Mouse (Mus musculus) megakaryocyte, embryonic 14.5 days (primary cell): ENCODE data around the gene Rps6kc1. TPM values are rescaled to one million over a fixed set of nuclear protein-coding genes. Genes with fewer than 3 reads are reported as not detected.

Source experiments
- H3K27me3 ChIP-seq: replicated peaks from 2 replicates; pipeline ENCODE3; 2012; ENCODE audit warnings: inconsistent platforms
- H3K36me3 ChIP-seq: replicated peaks from 2 replicates; pipeline ENCODE3; 2012; ENCODE audit warnings: low read length, inconsistent platforms, mixed read lengths
- H3K4me1 ChIP-seq: 2 replicates; pipeline ENCODE4 v1.6.1; 2012; ENCODE audit warnings: inconsistent platforms
- H3K4me3 ChIP-seq: replicated peaks from 2 replicates; pipeline ENCODE3; 2012; ENCODE audit warnings: moderate library complexity, mild to moderate bottlenecking, inconsistent platforms
- H3K9me3 ChIP-seq: 2 replicates; pipeline ENCODE4 v1.6.1; 2012; ENCODE audit warnings: inconsistent platforms
- FLI1 ChIP-seq: IDR thresholded peaks from 2 replicates; pipeline ENCODE4 v1.6.1; 2012; ENCODE audit warnings: low read length, inconsistent platforms, mixed read lengths
- GATA1 ChIP-seq: IDR thresholded peaks from 3 replicates; pipeline ENCODE4 v1.6.1; 2012; ENCODE audit warnings: mixed read lengths, low read length, inconsistent platforms, borderline replicate concordance
- polyA plus RNA-seq: library from polyadenylated mRNA; stranded (reverse); fragments of >175 nt; gene quantifications from 2 replicates; pipeline ENCODE4 v1.2.3, GENCODE M21; 2012; ENCODE audit warnings: low replicate concordance; ENCODE audit not compliant: insufficient read depth

The Rps6kc1 gene
- polyA plus RNA-seq, 1 experiment: 5.9 TPM

DNA sequence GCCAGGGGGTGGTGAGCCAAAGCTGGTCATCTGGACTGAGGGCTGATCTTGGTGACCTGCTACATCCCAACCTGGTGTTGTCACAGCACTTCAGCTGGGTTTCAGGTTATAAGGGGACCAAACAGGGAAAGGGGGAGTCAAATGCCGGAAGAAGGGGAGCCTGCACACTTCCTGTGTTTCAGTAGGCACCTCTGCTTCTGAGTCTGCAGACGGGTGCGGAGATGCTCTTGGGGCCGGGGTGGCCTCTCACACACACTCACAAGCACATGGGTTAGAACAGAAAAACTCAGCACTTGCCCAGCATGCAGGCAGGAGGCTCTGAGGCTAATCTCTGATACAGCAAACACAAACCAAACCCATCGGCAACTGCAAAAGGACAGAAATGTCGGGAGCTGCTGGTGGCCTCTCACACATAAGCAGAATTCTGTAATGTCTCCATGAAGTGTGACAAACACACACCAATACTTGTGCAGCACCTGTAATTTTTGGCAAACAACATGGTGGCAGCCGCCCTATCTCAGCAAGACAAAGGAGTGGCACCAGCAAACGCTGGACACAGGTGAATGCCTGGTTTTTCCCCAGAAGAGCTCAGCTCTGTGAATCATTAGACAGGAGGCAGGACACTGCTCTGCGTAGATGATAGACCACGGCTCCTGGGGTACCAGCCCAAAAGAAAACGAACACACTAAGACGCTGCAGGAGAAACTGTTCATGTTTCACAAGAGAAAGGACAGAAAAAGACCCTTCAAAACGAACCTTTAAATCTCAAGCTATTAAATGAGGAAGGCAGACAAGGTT lies 139.3 kb downstream of the Rps6kc1 start:
- no peak overlapping the region for H3K4me3 ChIP-seq
- peaks cover 50% of the 10 kb centered on the region for H3K36me3 ChIP-seq
- no peaks in the 10 kb centered on the region for H3K27me3 ChIP-seq
- H3K4me1 ChIP-seq: no peaks in the 10 kb centered on the region
- TF ChIP-seq FLI1 (no peak), GATA1 (no peak)
- H3K9me3 ChIP-seq: no peaks in the 10 kb centered on the region

DNA sequence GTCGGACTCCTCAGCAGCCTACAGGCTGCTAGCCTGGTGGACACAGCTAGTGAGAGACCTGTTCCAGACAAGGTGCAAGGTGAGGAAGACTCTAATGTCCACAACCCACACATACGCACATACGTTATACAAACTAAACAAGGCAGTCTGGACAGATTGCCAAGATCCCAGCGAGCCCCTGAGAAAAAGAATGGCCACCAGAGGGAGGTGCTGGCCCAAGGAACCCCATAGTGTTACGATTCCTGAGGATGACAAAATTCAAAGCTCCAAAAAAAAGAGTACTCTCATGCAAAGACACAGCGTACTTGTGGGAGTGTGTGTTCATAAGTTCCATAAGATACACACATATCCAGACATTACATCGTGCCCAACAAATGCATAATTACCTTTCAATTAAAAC lies 141.8 kb downstream of the Rps6kc1 start:
- Histone ChIP-seq H3K4me3 (no peak overlapping the region), H3K4me1 (no peaks in the 10 kb centered on the region), H3K27me3 (no peaks in the 10 kb centered on the region), H3K9me3 (peaks cover 14% of the 10 kb centered on the region), H3K36me3 (peaks cover 28% of the 10 kb centered on the region)
- TF ChIP-seq FLI1: no peak
- TF ChIP-seq GATA1: no peak

DNA sequence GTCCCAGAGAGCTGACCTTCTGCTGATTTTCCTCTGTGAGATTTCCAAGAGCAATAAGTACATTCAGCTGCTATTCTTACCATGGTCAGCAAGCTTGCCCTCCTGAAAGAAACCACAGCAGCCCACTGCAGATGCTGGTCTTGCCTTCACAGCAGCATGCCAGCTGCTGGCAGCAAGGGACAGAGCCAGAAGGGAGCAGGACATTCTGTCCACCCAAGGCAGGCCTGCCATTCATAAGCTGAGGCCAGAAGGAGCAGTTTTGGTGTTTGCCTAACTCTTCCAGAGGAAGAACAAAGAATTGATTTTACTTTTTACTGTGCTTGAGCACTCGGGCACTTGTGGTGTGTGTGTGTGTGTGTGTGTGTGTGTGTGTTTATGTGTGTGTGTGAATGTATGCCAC lies 143.3 kb downstream of the Rps6kc1 start:
- Histone ChIP-seq H3K9me3 (peaks cover 14% of the 10 kb centered on the region), H3K36me3 (peaks cover 17% of the 10 kb centered on the region), H3K4me1 (no peaks in the 10 kb centered on the region), H3K4me3 (no peak overlapping the region), H3K27me3 (no peaks in the 10 kb centered on the region)
- TF ChIP-seq GATA1 (no peak), FLI1 (no peak)

DNA sequence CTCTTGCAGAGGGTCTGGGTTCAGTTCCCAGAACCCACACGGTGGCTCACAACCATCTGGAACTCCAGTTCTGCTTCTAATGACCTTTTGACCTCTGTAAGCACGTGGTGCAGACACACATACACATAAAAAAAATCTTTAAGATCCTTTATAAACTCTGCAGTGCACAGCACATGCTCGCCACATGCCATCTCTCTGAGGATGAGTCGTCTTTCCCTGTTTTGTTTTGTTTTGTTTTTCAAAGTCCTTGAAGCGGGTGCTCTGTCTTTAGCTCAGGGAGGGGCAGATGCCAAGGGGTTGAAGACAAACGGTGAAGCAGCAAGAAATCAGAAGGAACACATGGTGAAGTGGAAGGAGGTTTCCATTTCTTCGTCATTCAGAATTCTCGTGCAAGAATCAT lies 143.9 kb downstream of the Rps6kc1 start:
- no peak for TF ChIP-seq GATA1
- TF ChIP-seq FLI1: no peak
- H3K4me1 ChIP-seq: no peaks in the 10 kb centered on the region
- H3K27me3 ChIP-seq: no peaks in the 10 kb centered on the region

DNA sequence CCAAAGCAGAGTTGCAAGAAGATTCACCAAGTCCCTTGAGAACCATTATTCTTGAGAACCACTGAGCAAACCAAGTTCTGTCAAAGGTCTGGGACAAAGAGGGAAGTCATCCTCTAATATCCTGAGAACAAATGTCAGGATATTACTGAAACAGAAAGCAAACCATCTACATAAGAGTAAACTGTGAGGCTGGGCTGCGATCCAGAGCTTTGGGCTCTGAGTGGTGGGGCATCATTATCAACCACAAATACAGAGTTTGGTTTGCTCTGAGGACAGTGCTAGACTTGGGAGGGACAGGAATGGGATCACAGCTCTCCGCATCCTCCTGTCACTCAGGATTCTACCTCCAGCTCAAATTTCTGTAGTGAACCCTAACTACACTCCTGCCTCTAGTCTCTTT lies 144.8 kb downstream of the Rps6kc1 start:
- Histone ChIP-seq H3K27me3 (no peaks in the 10 kb centered on the region), H3K4me1 (no peaks in the 10 kb centered on the region; the same call in 1 of the 2 replicates), H3K36me3 (peaks cover 2% of the 10 kb centered on the region), H3K9me3 (peaks cover 14% of the 10 kb centered on the region), H3K4me3 (no peak overlapping the region)
- no peak for TF ChIP-seq FLI1
- no peak for TF ChIP-seq GATA1

More for the DNA sequence above, 143.9 kb downstream of the Rps6kc1 start:
- peaks cover 14% of the 10 kb centered on the region for H3K9me3 ChIP-seq
- peaks cover 11% of the 10 kb centered on the region for H3K36me3 ChIP-seq
- H3K4me3 ChIP-seq: no peak overlapping the region

DNA sequence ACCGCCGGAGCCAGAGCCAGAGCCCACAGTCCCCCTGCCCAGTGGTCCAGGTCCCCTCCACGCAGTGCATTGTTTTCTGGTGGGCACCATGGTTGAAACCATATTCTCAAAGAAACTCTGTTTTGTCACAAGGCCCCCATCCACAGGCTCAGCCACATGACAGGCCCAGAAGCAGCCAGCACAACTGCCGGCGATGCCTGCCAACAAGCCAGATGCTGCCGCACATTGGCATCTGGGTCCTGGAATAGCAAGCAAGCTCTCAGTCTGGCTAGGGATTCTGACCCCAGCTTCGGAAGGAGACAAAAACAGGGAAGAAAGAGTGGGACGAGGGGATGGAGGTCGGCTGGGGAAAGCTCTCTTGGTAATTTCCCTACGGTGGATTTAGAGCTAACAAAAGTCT lies 147.8 kb downstream of the Rps6kc1 start:
- H3K36me3 ChIP-seq: no peaks in the 10 kb centered on the region
- no peak for TF ChIP-seq GATA1
- TF ChIP-seq FLI1: no peak
- peaks cover 14% of the 10 kb centered on the region for H3K9me3 ChIP-seq
- no peaks in the 10 kb centered on the region; the same call in 1 of the 2 replicates for H3K4me1 ChIP-seq
- H3K27me3 ChIP-seq: peaks cover 2% of the 10 kb centered on the region
- no peak overlapping the region for H3K4me3 ChIP-seq

DNA sequence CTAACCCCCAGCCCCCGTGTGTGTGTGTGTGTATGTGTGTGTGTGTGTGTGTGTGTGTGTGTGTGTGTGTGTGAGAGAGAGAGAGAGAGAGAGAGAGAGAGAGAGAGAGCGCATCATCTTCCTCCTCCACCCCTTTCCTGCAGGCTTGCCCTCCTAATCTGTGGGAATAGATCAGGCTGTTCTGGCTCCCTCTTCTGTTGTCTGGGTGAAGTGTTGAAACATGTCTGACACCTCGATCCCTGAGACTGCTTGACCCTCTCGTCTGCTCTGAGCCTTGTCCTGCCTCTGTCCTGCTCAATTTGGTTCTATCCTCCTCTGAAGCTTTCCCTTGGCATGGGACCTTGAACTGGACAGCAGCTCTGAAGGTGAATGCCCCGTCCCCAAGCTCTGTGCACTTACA lies 149.8 kb downstream of the Rps6kc1 start:
- Histone ChIP-seq H3K9me3 (peaks cover 23% of the 10 kb centered on the region), H3K4me1 (no peaks in the 10 kb centered on the region; the same call in 1 of the 2 replicates), H3K36me3 (no peaks in the 10 kb centered on the region), H3K27me3 (peaks cover 2% of the 10 kb centered on the region), H3K4me3 (no peak overlapping the region)
- no peak for TF ChIP-seq GATA1
- TF ChIP-seq FLI1: no peak

DNA sequence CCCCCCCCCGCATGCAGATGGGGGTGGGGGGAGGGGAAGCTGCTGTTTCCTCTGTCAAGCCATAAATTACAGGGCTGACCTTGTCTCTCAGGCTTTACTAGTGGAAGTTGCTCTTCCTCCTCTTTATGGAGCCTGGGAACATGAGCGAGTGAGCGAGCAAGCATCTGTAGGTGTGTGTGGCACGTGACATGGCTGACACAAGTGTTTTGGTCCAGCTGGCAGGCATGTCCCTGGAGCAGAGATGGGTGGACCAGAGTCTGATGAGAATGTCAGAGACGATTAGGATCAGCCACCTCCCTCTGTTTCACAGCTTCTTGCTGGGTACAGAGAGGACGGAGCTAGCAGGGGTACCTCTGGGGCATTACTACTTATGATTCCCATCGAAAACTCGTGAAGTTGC lies 153.7 kb downstream of the Rps6kc1 start:
- Histone ChIP-seq H3K4me1 (no peaks in the 10 kb centered on the region; the same call in 1 of the 2 replicates), H3K36me3 (no peaks in the 10 kb centered on the region), H3K9me3 (peaks cover 11% of the 10 kb centered on the region), H3K4me3 (no peak overlapping the region), H3K27me3 (peaks cover 2% of the 10 kb centered on the region)
- TF ChIP-seq FLI1: no peak
- TF ChIP-seq GATA1: no peak

DNA sequence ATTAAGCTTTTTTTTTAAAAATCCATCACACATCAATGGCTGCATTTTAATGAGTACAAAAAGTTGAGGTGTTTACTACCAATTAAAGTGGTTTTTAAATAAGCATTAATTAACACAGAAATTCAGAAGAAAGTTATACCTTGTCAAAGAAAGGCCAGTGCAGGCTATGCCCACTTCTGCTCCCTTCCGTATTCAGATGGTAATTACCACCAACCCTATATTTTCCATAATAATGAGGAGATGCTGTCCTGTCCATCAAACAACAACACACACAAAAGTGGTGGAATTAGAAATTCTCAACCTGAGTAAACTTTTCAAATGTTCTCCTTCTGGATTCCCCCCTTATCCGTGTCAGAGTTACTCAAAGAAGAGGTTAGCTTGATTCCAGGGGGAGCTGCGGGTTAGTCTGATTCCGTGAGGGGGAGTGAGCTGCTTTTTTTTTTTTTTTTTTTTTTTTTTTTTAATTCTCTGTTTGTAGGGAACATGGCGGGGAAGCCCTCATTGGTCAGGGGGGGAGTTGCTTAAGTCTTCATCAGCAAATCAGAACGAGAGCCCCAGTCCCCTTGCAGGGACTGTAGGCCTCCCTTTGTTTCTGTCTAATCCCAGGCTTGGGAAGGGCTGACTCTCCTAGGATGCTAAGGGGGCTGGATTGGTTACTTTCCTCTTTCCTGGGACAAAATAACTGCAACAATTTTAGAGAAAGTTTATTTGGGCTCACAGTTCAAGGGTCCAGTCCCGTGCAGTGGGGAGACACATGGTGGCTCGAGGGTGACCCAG lies 159.6 kb downstream of the Rps6kc1 start:
- TF ChIP-seq FLI1: no peak
- TF ChIP-seq GATA1: no peak
- peaks cover 33% of the 10 kb centered on the region for H3K9me3 ChIP-seq

DNA sequence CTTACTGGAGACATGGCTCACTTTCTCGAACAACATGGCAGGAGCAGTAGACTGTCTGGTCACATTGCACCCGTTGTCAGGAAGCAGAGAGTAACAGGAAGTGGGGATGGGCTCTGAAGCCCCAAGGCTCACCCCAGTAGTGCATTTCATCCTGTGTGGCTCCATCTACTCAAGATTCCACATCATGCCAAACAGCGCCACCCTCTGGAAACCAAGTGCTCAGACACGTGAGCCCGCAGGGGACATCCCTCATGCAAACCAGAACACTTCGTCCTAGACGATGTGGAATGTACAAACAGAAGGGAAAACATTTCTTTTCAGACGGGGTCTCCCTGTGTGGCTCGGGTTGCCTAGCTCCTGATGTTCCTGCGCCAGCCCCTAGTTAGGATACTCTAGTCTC lies 162.6 kb downstream of the Rps6kc1 start:
- Histone ChIP-seq H3K27me3 (no peaks in the 10 kb centered on the region), H3K36me3 (no peaks in the 10 kb centered on the region), H3K9me3 (peaks cover 33% of the 10 kb centered on the region), H3K4me3 (no peak overlapping the region), H3K4me1 (no peaks in the 10 kb centered on the region)
- TF ChIP-seq GATA1 (no peak), FLI1 (no peak)

More for the DNA sequence above, 159.6 kb downstream of the Rps6kc1 start:
- no peaks in the 10 kb centered on the region for H3K4me1 ChIP-seq
- no peaks in the 10 kb centered on the region for H3K27me3 ChIP-seq
- H3K36me3 ChIP-seq: no peaks in the 10 kb centered on the region
- no peak overlapping the region for H3K4me3 ChIP-seq
